Mouse (Mus musculus) liver, postnatal 0 days (tissue): ENCODE results near the gene Rgs9bp. TPM values are rescaled to one million over a fixed set of nuclear protein-coding genes. Genes with fewer than 3 reads are reported as not detected.

Experiments used
- ATAC-seq: fragments of 200-750 bp; cut with Nextera tagmentation; 2 replicates; pipeline ENCODE4 v1.8.0; 2017; ENCODE audit warnings: mild to moderate bottlenecking, moderate library complexity
- DNase-seq: peaks from one replicate; pipeline ENCODE4 v3.0.0-alpha.2; 2016
- H3K27ac ChIP-seq: fragments of 300-500 bp; sonication (generic); 2 replicates; pipeline ENCODE4 v1.5.1; 2014; ENCODE audit warnings: antibody characterized with exemption, moderate library complexity, mild to moderate bottlenecking, low read depth
- H3K27me3 ChIP-seq: fragments of 300-500 bp; sonication (generic); 2 replicates; pipeline ENCODE4 v1.6.1; 2014; ENCODE audit warnings: low read length, control low read depth, mixed read lengths; ENCODE audit not compliant: insufficient read depth
- H3K36me3 ChIP-seq: fragments of 300-500 bp; sonication (generic); replicated peaks from 2 replicates; pipeline ENCODE4 v1.6.1; 2014; ENCODE audit warnings: mild to moderate bottlenecking, control low read depth, low read length, moderate library complexity, mixed read lengths; ENCODE audit not compliant: insufficient read depth
- H3K4me1 ChIP-seq: fragments of 300-500 bp; sonication (generic); 2 replicates; pipeline ENCODE4 v1.6.1; 2014; ENCODE audit warnings: antibody characterized with exemption, mild to moderate bottlenecking, control low read depth; ENCODE audit not compliant: insufficient read depth
- H3K4me2 ChIP-seq: fragments of 300-500 bp; sonication (generic); 2 replicates; pipeline ENCODE4 v1.6.1; 2014; ENCODE audit warnings: low read depth, mild to moderate bottlenecking, low read length, moderate library complexity, mixed read lengths
- H3K4me3 ChIP-seq: fragments of 300-500 bp; sonication (generic); 2 replicates; pipeline ENCODE4 v1.5.1; 2014; ENCODE audit warnings: low read depth, low read length
- H3K9ac ChIP-seq: fragments of 300-500 bp; sonication (generic); replicated peaks from 2 replicates; pipeline ENCODE4 v1.6.1; 2014; ENCODE audit warnings: mild to moderate bottlenecking, moderate library complexity
- H3K9me3 ChIP-seq: fragments of 300-500 bp; sonication (generic); 2 replicates; pipeline ENCODE4 v1.6.1; 2016; ENCODE audit warnings: mild to moderate bottlenecking, control low read depth, low read length, mixed read lengths
- CTCF ChIP-seq: sonication (generic); IDR thresholded peaks from 2 replicates; pipeline ENCODE4 v1.5.1; 2016; ENCODE audit warnings: antibody characterized with exemption, low read depth
- EP300 ChIP-seq: IDR thresholded peaks from 2 replicates; pipeline ENCODE4 v1.6.1; 2016; ENCODE audit warnings: antibody characterized with exemption, low read depth, mild to moderate bottlenecking
- WGBS: fragments of 180-500 bp; shearing (Covaris S2); extraction: QIAGEN DNeasy Blood & Tissue Kit; methylation state at CpG from one replicate; pipeline ENCODE4 v1.1.7; 2014; ENCODE audit not compliant: insufficient replicate concordance; 5-methylcytosine and 5-hydroxymethylcytosine counted together
- polyA plus RNA-seq: library from polyadenylated mRNA; unstranded; fragments of >200 nt; fragmentation: Nextera tagmentation; extraction: Ambion mirVana; gene quantifications from 2 replicates; pipeline ENCODE4 v1.2.1, GENCODE M21; 2015

Gene Rgs9bp
- polyA plus RNA-seq, 1 experiment from 2014 or later, result not detected

DNA sequence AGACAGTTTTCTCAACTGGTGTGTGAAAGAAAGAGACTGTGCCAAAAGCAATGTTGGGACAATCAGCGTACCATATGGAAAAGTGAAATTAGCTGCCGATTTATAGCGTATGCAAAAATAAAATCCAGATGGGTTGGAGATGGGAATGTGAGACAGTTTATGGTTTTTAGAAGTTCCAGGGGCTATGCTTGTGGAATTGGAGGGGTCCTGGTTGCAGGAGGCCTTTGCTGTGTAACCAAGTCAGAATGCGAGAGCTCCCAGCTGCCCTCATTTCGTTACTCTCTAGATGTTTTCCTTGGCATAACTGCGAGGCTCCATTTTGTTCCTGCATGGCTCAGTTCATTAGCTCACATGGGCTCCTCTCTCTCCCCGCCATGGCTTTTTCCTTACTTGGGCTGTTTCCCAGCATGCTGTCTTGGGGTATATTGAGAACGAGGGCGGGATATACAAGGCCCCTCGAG is 5.4 kb upstream of the Rgs9bp start:
- Histone ChIP-seq H3K27ac (no peak overlapping the region), H3K4me1 (peaks cover 18% of the 10 kb centered on the region), H3K27me3 (no peaks in the 10 kb centered on the region), H3K36me3 (peaks cover 28% of the 10 kb centered on the region), H3K9ac (no peak overlapping the region), H3K4me2 (no peak overlapping the region), H3K9me3 (no peaks in the 10 kb centered on the region), H3K4me3 (no peak overlapping the region)
- DNase-seq (no peak), ATAC-seq (no peak)
- WGBS, result 89% methylated on average over 10 of the region's 10 CpGs
- TF ChIP-seq CTCF, result no peak
- TF ChIP-seq EP300, result no peak

DNA sequence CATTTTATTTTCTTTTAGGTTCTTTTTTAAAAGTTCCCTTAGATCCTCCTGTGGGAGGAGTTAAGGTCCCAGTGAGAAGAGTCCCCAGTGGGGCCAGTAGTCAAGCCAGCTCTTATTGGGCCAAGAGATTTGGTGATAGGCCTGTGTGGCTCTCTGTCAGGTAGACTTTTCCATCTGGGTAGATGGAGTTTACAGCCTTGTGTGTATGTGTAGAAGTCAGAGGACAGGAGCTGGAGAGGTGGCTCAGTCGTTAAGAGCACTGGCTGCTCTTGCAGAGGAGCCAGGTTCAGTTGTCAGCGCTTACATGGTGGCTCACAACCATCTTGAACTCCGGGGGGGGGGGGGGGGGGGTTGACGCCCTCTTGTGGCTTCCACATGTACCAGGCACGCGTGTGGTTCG is 4.1 kb upstream of the Rgs9bp start:
- H3K4me2 ChIP-seq, result peak overlapping the region; percentile 56
- 56% methylated on average over 6 of the region's 7 CpGs for WGBS
- H3K36me3 ChIP-seq, result peaks cover 19% of the 10 kb centered on the region
- no peaks in the 10 kb centered on the region for H3K9me3 ChIP-seq
- peaks cover 29% of the 10 kb centered on the region for H3K4me1 ChIP-seq
- H3K4me3 ChIP-seq, result no peak overlapping the region
- peaks cover 9% of the 10 kb centered on the region for H3K27me3 ChIP-seq
- no peak overlapping the region for H3K27ac ChIP-seq
- TF ChIP-seq CTCF, result 0 out of 2 replicates have a peak, but pooled peaks have one; percentile 6
- TF ChIP-seq EP300, result no peak
- H3K9ac ChIP-seq, result no peak overlapping the region; the same call in 1 of the 2 replicates
- no peak for ATAC-seq
- DNase-seq, result no peak

DNA sequence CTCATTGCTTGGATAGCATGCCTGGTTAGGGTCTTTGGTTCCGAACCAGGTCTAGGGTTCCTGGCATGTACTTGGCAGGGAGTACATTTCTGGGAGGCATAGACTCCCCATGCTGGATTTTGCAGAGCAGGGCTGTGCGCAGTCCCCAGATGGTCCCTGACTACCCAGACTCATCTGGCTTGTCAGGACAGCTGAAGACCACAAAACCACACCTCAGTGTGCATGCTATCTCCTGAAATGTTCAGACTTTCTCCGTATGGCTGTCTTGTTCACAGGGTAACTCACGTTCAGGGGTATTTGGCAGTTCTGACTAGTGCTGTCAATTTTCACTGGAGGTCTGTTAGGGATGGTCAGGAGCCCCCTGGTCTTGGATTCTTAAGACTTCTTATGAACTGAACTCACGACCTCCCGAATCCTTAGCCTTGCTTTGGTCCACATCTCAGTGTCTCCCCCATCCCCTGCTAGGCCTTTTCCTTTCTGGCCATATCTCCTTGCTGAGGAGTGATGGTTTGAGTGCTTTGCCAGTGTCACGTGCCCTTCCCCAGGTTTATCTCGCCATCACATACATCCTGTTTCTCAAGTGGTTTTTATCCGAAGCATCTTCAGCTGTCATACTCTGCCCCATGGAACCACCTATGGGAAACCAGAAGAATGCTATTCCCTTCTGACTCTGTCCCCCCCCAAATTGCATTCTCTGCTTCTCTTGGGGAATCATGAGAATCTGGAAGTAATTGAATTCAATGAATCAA is 3.5 kb upstream of the Rgs9bp start:
- H3K4me1 ChIP-seq, result peaks cover 32% of the 10 kb centered on the region
- peak overlapping the region; percentile 72 for H3K27ac ChIP-seq
- peak overlapping the region; percentile 23; the same call in 1 of the 2 replicates for H3K9ac ChIP-seq
- H3K27me3 ChIP-seq, result peaks cover 16% of the 10 kb centered on the region
- TF ChIP-seq EP300 (no peak), CTCF (no peak)
- H3K4me3 ChIP-seq, result no peak overlapping the region
- no peaks in the 10 kb centered on the region for H3K9me3 ChIP-seq
- no peak for DNase-seq
- peak overlapping the region; percentile 56 for H3K4me2 ChIP-seq
- 31% methylated on average over 9 of the region's 9 CpGs for WGBS
- H3K36me3 ChIP-seq, result peaks cover 18% of the 10 kb centered on the region
- no peak for ATAC-seq

DNA sequence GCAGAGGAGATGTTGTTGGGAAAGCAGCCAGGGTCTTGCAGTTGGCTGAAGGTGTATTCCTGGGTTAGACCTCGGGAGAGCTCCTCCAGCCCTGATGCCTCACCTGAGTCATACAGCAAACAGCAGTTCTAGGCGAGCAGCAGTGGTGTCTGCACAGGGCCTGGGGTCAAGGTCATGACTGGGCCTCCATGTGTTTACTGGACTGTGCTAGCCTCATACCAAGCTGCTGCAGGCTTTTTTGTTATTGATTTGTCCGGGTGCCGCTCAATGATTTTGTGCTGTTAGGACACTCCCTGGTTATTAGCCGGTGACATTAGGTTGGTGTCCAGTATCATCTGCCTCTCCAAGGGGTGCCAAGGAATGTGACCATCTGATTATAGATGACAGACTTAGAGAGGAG is 2.3 kb upstream of the Rgs9bp start:
- Histone ChIP-seq H3K4me3 (no peak overlapping the region), H3K27ac (peak overlapping the region; percentile 79), H3K36me3 (peaks cover 10% of the 10 kb centered on the region), H3K9me3 (no peaks in the 10 kb centered on the region), H3K9ac (no peak overlapping the region), H3K4me1 (peaks cover 32% of the 10 kb centered on the region), H3K4me2 (peak overlapping the region; percentile 98), H3K27me3 (peaks cover 24% of the 10 kb centered on the region)
- DNase-seq, result peak; percentile 76
- no peak for TF ChIP-seq CTCF
- TF ChIP-seq EP300, result no peak
- 48% methylated on average over 5 of the region's 5 CpGs for WGBS
- peak; percentile 74 for ATAC-seq

- peaks cover 32% of the 10 kb centered on the region for H3K4me1 ChIP-seq
- no peak for TF ChIP-seq CTCF
- peak overlapping the region; percentile 98 for H3K4me2 ChIP-seq
- H3K27ac ChIP-seq, result peak overlapping the region; percentile 79
- no peaks in the 10 kb centered on the region for H3K9me3 ChIP-seq
- DNase-seq (peak; percentile 36), ATAC-seq (no peak)
- peaks cover 24% of the 10 kb centered on the region for H3K27me3 ChIP-seq
- peak overlapping the region; percentile 88 for H3K4me3 ChIP-seq
- H3K36me3 ChIP-seq, result peaks cover 3% of the 10 kb centered on the region; the same call in 1 of the 2 replicates
- 21% methylated on average over 15 of the region's 15 CpGs for WGBS
- H3K9ac ChIP-seq, result peak overlapping the region; percentile 84
Measured at GRCm38 (mm10) chr7:35586906-35587445, 1.6 kb upstream of the Rgs9bp start.

GRCm38 (mm10) chr7:35586055-35586905 is 898 bp upstream of the Rgs9bp start, which contains the start of gene Ankrd27:
Gene Ankrd27 (plus strand): TSS chr7:35586244.
- TF ChIP-seq EP300, result no peak
- TF ChIP-seq CTCF, result no peak
- H3K4me3 ChIP-seq, result peak within 1 kb of the TSS; percentile 88
- no peaks in the 10 kb centered on the region for H3K9me3 ChIP-seq
- H3K27ac ChIP-seq, result peak within 1 kb of the TSS; percentile 79
- ATAC-seq (peak; percentile 90), DNase-seq (peak; percentile 92)
- 0% methylated on average over 49 of the region's 49 CpGs for WGBS
- H3K4me1 ChIP-seq, result peaks cover 32% of the 10 kb centered on the region
- peak within 1 kb of the TSS; percentile 84 for H3K9ac ChIP-seq
- peaks cover 24% of the 10 kb centered on the region for H3K27me3 ChIP-seq
- H3K4me2 ChIP-seq, result peak within 1 kb of the TSS; percentile 98
- no peaks in the 10 kb centered on the region for H3K36me3 ChIP-seq
